Mouse (Mus musculus) adrenal gland, postnatal 4 days (tissue): ENCODE data around the gene Dnajc13. TPM values are rescaled to one million over a fixed set of nuclear protein-coding genes. Genes with fewer than 3 reads are reported as not detected.

Source experiments
- DNase-seq, 2 experiments: peaks; one replicate each; pipeline ENCODE4 v3.0.0; 2021 to 2022; ENCODE audit warnings: low spot score in 2 of 2, mixed read lengths in 2 of 2
- total RNA-seq, 2 experiments: library from RNA; stranded (reverse); gene quantifications; 2 replicates each; pipeline ENCODE4 v1.2.3; 2021

The Dnajc13 gene
- total RNA-seq, 2 experiments from 2014 or later: 50.6 to 57.1 TPM

GRCm38 (mm10) chr9:104187028-104187427 is 75.7 kb downstream of the Dnajc13 start:
- no peak for DNase-seq

- no peak for DNase-seq
Measured at GRCm38 (mm10) chr9:104183181-104183580, 79.5 kb downstream of the Dnajc13 start.

GRCm38 (mm10) chr9:104182328-104182727 is 80.4 kb downstream of the Dnajc13 start:
- DNase-seq: no peak

GRCm38 (mm10) chr9:104181626-104182025 is 81.1 kb downstream of the Dnajc13 start:
- DNase-seq: no peak

- DNase-seq: no peak
Measured at GRCm38 (mm10) chr9:104180046-104180445, 82.7 kb downstream of the Dnajc13 start.

GRCm38 (mm10) chr9:104172342-104172741 is 90.4 kb downstream of the Dnajc13 start:
- DNase-seq: no peak

GRCm38 (mm10) chr9:104171651-104172050 is 91.1 kb downstream of the Dnajc13 start:
- DNase-seq: no peak

GRCm38 (mm10) chr9:104169986-104170385 is 92.7 kb downstream of the Dnajc13 start:
- no peak for DNase-seq

GRCm38 (mm10) chr9:104165926-104166325 is 96.8 kb downstream of the Dnajc13 start:
- DNase-seq: no peak

- no peak for DNase-seq
Measured at GRCm38 (mm10) chr9:104164194-104164593, 98.5 kb downstream of the Dnajc13 start.

GRCm38 (mm10) chr9:104161117-104161516 is 101.6 kb downstream of the Dnajc13 start:
- no peak for DNase-seq

- DNase-seq: no peak
Measured at GRCm38 (mm10) chr9:104157291-104157690, 105.4 kb downstream of the Dnajc13 start.

GRCm38 (mm10) chr9:104156506-104156905 is 106.2 kb downstream of the Dnajc13 start:
- no peak for DNase-seq

- DNase-seq: no peak
Measured at GRCm38 (mm10) chr9:104155100-104155715, 107.5 kb downstream of the Dnajc13 start.

- DNase-seq: no peak
Measured at GRCm38 (mm10) chr9:104152121-104152520, 110.6 kb downstream of the Dnajc13 start.

GRCm38 (mm10) chr9:104148969-104149368 is 113.8 kb downstream of the Dnajc13 start:
- no peak for DNase-seq

GRCm38 (mm10) chr9:104146683-104147082 is 116.0 kb downstream of the Dnajc13 start:
- DNase-seq: no peak

GRCm38 (mm10) chr9:104144314-104144996 is 118.3 kb downstream of the Dnajc13 start:
- no peak for DNase-seq

GRCm38 (mm10) chr9:104142805-104143204 is 119.9 kb downstream of the Dnajc13 start:
- DNase-seq: no peak

- DNase-seq: no peak
Measured at GRCm38 (mm10) chr9:104140351-104140750, 122.4 kb downstream of the Dnajc13 start.

GRCm38 (mm10) chr9:104130141-104130755 is 132.5 kb downstream of the Dnajc13 start:
- no peak for DNase-seq

- DNase-seq: no peak
Measured at GRCm38 (mm10) chr9:104128110-104128509, 134.6 kb downstream of the Dnajc13 start.
